Mouse (Mus musculus) embryonic facial prominence, embryonic 12.5 days (tissue): ENCODE measurements around the gene Gm379. TPM values are rescaled to one million over a fixed set of nuclear protein-coding genes. Genes with fewer than 3 reads are reported as not detected.

ENCODE experiments used
- ATAC-seq: fragments of 200-750 bp; cut with Nextera tagmentation; 2 replicates; pipeline ENCODE4 v1.8.0; 2017; ENCODE audit not compliant: insufficient number of reproducible peaks, insufficient read depth, low FRiP score, low TSS enrichment
- H3K27ac ChIP-seq: fragments of 300-500 bp; sonication (generic); 2 replicates; pipeline ENCODE4 v1.5.1; 2016; ENCODE audit warnings: mild to moderate bottlenecking
- H3K27me3 ChIP-seq: fragments of 300-500 bp; sonication (generic); 2 replicates; pipeline ENCODE4 v1.6.1; 2016; ENCODE audit warnings: mild to moderate bottlenecking, moderate library complexity
- H3K36me3 ChIP-seq: fragments of 300-500 bp; sonication (generic); 2 replicates; pipeline ENCODE4 v1.6.1; 2016; ENCODE audit warnings: mild to moderate bottlenecking
- H3K4me1 ChIP-seq: fragments of 300-500 bp; sonication (generic); 2 replicates; pipeline ENCODE4 v1.6.1; 2016
- H3K4me2 ChIP-seq: fragments of 300-500 bp; sonication (generic); replicated peaks from 2 replicates; pipeline ENCODE4 v1.6.1; 2016; ENCODE audit warnings: mild to moderate bottlenecking, moderate library complexity
- H3K4me3 ChIP-seq: fragments of 300-500 bp; sonication (generic); 2 replicates; pipeline ENCODE4 v1.5.1; 2016; ENCODE audit warnings: mild to moderate bottlenecking
- H3K9ac ChIP-seq: fragments of 300-500 bp; sonication (generic); 2 replicates; pipeline ENCODE4 v1.6.1; 2016; ENCODE audit warnings: mild to moderate bottlenecking, moderate library complexity
- H3K9me3 ChIP-seq: fragments of 300-500 bp; sonication (generic); 2 replicates; pipeline ENCODE4 v1.6.1; 2016; ENCODE audit warnings: mild to moderate bottlenecking, moderate library complexity
- WGBS: fragments of 180-500 bp; shearing (Covaris S2); methylation state at CpG from one replicate; pipeline ENCODE4 v1.1.7; 2016; 5-methylcytosine and 5-hydroxymethylcytosine counted together
- polyA plus RNA-seq: library from polyadenylated mRNA; unstranded; fragments of >200 nt; fragmentation: Nextera tagmentation; extraction: Ambion mirVana; gene quantifications from 2 replicates; pipeline ENCODE4 v1.2.1, GENCODE M21; 2016

Gm379 gene
- not detected in 2 replicates for polyA plus RNA-seq

DNA sequence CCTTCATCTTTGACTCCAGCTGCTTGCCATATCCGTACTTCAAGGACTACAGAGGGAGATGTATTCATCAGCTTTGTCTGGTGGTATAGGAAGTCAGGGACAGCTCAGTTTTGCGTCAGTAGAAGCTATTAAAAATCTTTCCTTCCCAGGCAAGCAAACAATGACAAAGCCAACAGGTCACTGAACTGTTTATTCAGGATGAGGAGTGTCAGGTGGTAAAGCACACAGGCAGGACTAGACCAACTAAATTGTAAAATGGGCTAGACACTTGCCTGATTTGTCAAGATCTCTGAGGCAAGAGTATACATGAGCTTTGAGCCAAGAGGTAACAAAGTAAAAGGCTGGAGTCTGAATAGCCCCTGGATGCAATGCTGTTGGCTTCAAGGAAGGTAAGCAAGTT lies at the start of gene Gm379:
Gene Gm379, minus strand, starts transcription at position 7 of the 400 bp plus-strand sequence.
- no peaks in the 10 kb centered on the region for H3K36me3 ChIP-seq
- H3K27me3 ChIP-seq = no peaks in the 10 kb centered on the region
- no peak within 1 kb of the TSS for H3K27ac ChIP-seq
- no peaks in the 10 kb centered on the region for H3K9me3 ChIP-seq
- H3K4me2 ChIP-seq = no peak within 1 kb of the TSS
- no peak within 1 kb of the TSS for H3K4me3 ChIP-seq
- H3K4me1 ChIP-seq = no peaks in the 10 kb centered on the region
- WGBS = 63% methylated on average over 2 of the region's 2 CpGs
- H3K9ac ChIP-seq = no peak within 1 kb of the TSS
- no peak for ATAC-seq

DNA sequence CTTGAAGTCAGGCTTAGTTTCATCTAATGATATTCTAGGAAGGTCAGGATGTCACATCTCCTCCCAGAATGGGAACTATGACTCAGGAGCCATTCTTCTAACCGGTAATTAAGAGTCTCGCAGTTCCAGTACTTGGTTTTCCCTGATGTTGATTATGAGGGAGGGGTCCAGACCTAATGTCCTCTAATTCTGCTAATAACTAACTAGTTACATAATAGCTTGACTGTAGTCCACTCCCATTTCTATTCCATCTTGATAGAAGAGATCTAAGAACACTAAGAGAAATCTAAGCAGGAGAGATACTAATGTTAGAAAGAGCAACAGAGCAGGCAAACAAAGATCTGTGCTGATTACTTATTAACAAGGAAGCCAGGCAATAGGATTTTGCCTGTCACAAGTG lies 39.6 kb upstream of the Gm379 start:
- no peak for ATAC-seq
- no peak overlapping the region for H3K9ac ChIP-seq
- 83% methylated on average over 2 of the region's 2 CpGs for WGBS
- H3K27ac ChIP-seq = no peak overlapping the region
- H3K4me1 ChIP-seq = no peaks in the 10 kb centered on the region
- H3K4me3 ChIP-seq = no peak overlapping the region
- H3K4me2 ChIP-seq = no peak overlapping the region
- H3K36me3 ChIP-seq = no peaks in the 10 kb centered on the region
- no peaks in the 10 kb centered on the region for H3K9me3 ChIP-seq
- H3K27me3 ChIP-seq = no peaks in the 10 kb centered on the region

DNA sequence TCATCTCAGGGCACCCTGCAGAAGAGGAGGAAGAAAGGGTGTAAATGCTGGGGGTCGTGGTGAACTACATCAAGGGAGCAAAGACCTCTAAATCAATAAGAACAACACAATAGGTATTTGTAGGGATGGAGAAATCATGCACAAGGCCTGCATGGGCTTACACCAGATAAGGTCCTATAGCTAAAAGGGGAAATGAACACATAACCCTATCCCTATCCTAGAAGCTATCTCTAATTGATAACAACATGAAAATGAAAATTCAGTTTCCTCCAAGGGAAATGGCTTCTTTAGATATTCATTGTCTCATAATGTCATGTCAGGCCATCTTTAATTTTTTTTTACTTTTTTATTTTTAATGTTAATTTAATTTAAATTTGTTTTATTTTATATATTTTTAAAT lies 4.2 kb upstream of the Gm379 start:
- H3K9ac ChIP-seq = no peak overlapping the region
- no peak overlapping the region for H3K27ac ChIP-seq
- no peak overlapping the region for H3K4me2 ChIP-seq
- H3K36me3 ChIP-seq = no peaks in the 10 kb centered on the region
- no peak for ATAC-seq
- no peaks in the 10 kb centered on the region for H3K4me1 ChIP-seq
- 68% methylated on average over 1 of the region's 1 CpGs for WGBS
- H3K4me3 ChIP-seq = no peak overlapping the region
- H3K27me3 ChIP-seq = no peaks in the 10 kb centered on the region
- H3K9me3 ChIP-seq = no peaks in the 10 kb centered on the region

DNA sequence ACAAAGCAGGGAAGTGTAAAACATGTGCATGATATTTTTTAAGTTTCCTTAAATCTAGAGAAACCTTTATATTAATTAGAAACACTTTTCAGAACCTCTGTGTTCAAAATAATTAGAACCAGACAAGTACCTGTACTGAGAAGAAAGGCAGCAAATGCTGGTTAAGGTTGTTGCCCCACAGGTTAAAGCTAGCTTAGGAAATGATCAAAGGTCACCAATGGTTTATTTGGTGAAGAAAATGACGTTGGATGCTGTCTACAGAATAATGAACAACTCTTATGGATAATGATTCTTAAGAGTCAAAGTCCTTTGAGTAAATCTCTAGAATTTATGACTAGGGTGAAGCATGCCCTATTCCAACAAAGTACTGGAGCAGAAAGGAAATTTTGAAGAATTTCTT lies 42.7 kb downstream of the Gm379 start:
- no peak for ATAC-seq
- Histone ChIP-seq H3K9ac (no peak overlapping the region), H3K4me2 (no peak overlapping the region), H3K9me3 (no peaks in the 10 kb centered on the region), H3K4me3 (no peak overlapping the region), H3K27me3 (no peaks in the 10 kb centered on the region), H3K36me3 (no peaks in the 10 kb centered on the region), H3K27ac (no peak overlapping the region), H3K4me1 (no peaks in the 10 kb centered on the region)
- 32% methylated on average over 1 of the region's 1 CpGs for WGBS

DNA sequence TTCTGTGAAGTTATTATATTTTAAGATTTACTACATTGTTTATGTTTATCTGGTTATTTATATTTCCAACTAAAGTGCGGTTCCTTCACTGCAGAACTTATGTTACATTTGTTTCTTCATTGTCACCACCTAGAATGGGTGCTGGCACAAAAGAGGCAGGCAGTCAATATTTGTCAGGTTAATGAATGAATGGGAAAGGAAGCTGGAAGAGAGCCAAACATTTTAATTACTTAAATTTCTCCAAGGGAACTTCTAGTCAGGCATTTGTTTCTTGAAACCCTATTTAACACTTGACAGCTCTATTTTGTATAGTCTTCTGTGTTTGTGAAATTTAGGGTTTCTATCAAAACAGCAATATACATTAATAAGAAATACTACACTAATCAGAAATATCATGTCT lies 43.8 kb downstream of the Gm379 start:
- no peaks in the 10 kb centered on the region for H3K36me3 ChIP-seq
- no peak overlapping the region for H3K9ac ChIP-seq
- H3K4me3 ChIP-seq = no peak overlapping the region
- no peak for ATAC-seq
- no peaks in the 10 kb centered on the region for H3K4me1 ChIP-seq
- H3K27ac ChIP-seq = no peak overlapping the region
- H3K27me3 ChIP-seq = no peaks in the 10 kb centered on the region
- 89% methylated on average over 1 of the region's 1 CpGs for WGBS
- no peaks in the 10 kb centered on the region for H3K9me3 ChIP-seq
- no peak overlapping the region for H3K4me2 ChIP-seq

Other genes with a start within 250 kb of the Gm379 start
- 4.4 and 5.7 TPM in 2 replicates for gene Brwd3, start 169.5 kb upstream of the Gm379 start, polyA plus RNA-seq